Mouse (Mus musculus) kidney, adult 2 months (tissue): ENCODE measurements at regions not wholly inside any gene's neighbourhood (a gene's known extent, or its start where the extent isn't known, plus 50 kb on each side); places are given as distances from the start of the nearest gene placed in this dataset.

Experiments
- DNase-seq: peaks from one replicate; pipeline ENCODE4 v3.0.0; 2021
- H3K27ac ChIP-seq: fragments of 200-500 bp; 2 replicates; pipeline ENCODE4 v1.5.1; 2012; ENCODE audit warnings: low read depth, low read length, control low read depth, inconsistent platforms; ENCODE audit not compliant: insufficient read depth
- H3K27me3 ChIP-seq: fragments of 200-500 bp; replicated peaks from 2 replicates; pipeline ENCODE4 v1.6.1; 2012; ENCODE audit warnings: mild to moderate bottlenecking, moderate library complexity, low read length, inconsistent platforms; ENCODE audit not compliant: control insufficient read depth, insufficient read depth
- H3K36me3 ChIP-seq: fragments of 200-500 bp; 2 replicates; pipeline ENCODE4 v1.6.1; 2012; ENCODE audit warnings: mild to moderate bottlenecking, moderate library complexity, low read length, inconsistent platforms; ENCODE audit not compliant: control insufficient read depth, insufficient read depth
- H3K4me1 ChIP-seq: fragments of 200-500 bp; 2 replicates; pipeline ENCODE4 v1.6.1; 2011; ENCODE audit warnings: low read length; ENCODE audit not compliant: control insufficient read depth, insufficient read depth
- H3K4me3 ChIP-seq: fragments of 200-500 bp; 2 replicates; pipeline ENCODE4 v1.5.1; 2011; ENCODE audit warnings: mild to moderate bottlenecking, low read depth, low read length, control low read depth; ENCODE audit not compliant: insufficient read depth
- CTCF ChIP-seq: fragments of 200-500 bp; conservative IDR thresholded peaks from 2 replicates; pipeline ENCODE4 v1.5.1; 2011; ENCODE audit warnings: low read depth, mild to moderate bottlenecking, control low read depth, low read length, moderate library complexity, mixed read lengths; ENCODE audit not compliant: insufficient read depth, insufficient read length
- POLR2A ChIP-seq: fragments of 200-500 bp; IDR thresholded peaks from one replicate; pipeline ENCODE4 v1.6.1; 2011; ENCODE audit warnings: low read depth, low read length, control low read depth
- WGBS: fragments of 180-500 bp; shearing (Covaris S2); methylation state at CpG from one replicate; pipeline ENCODE4 v1.1.7; 2018; 5-methylcytosine and 5-hydroxymethylcytosine counted together

DNA sequence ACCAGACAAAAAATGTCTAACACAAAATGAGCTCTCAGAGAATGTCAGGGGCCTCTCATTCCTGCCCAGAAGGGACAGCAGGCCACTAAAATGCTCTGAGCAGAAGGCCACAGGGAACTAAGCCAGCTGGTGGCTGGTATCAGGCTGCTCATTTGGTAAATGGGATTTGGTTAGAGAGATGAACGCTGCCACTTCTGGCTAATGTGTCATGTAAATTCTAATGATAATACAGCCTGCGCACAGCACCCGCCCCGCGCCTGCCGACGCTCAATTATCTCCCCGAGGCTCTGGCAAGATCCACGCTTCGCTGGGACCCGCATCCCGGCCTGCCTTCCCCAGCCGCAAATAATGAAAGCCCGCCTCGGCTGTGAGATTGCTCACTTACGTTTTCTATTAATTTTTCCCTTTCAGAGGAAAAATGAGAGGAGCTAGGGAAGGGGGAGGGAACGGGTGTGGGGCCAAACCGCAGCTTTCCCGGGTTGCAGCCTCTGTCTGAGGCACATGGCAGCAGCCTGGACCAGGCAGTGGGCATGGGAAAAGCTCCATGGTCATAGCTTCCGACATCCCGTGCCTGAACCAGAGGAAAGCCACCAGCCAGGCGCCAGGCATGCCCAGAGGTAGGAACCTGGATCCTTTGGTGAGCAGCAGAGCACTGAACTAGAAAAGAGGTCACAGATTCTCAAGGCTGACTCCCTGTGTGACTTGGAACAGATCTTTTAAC lies 92.2 kb upstream of the Csf3r start:
- DNase-seq: no peak
- Histone ChIP-seq H3K36me3 (no peaks in the 10 kb centered on the region), H3K4me3 (no peak overlapping the region), H3K27ac (no peak overlapping the region), H3K4me1 (no peaks in the 10 kb centered on the region), H3K27me3 (no peaks in the 10 kb centered on the region)
- TF ChIP-seq POLR2A: no peak
- no peak for TF ChIP-seq CTCF
- 32% methylated on average over 22 of the region's 22 CpGs for WGBS

DNA sequence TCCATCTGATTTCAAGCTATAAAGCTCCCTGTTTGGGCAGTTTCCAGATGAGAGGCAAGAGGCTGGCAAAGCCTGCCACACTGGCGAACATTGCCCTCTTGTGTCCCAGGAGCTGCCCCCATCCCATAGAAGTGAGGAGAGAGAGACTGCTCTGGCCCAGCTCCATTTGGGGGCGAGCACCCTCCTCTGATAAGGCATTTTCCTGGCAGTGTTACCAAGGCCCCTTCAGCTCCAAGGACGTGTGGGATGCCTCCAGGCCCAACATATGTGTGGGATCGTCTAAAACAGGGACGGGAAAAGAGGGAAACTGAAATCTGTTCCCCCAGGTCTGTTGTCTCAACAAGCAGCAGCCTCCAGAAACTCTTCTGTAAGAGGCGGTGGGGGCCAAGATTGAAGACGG lies 88.0 kb upstream of the Csf3r start:
- no peaks in the 10 kb centered on the region for H3K36me3 ChIP-seq
- H3K4me1 ChIP-seq: no peaks in the 10 kb centered on the region
- no peak overlapping the region for H3K4me3 ChIP-seq
- TF ChIP-seq CTCF: no peak
- TF ChIP-seq POLR2A: no peak
- no peak overlapping the region for H3K27ac ChIP-seq
- H3K27me3 ChIP-seq: no peaks in the 10 kb centered on the region
- DNase-seq: no peak
- 75% methylated on average over 7 of the region's 7 CpGs for WGBS

DNA sequence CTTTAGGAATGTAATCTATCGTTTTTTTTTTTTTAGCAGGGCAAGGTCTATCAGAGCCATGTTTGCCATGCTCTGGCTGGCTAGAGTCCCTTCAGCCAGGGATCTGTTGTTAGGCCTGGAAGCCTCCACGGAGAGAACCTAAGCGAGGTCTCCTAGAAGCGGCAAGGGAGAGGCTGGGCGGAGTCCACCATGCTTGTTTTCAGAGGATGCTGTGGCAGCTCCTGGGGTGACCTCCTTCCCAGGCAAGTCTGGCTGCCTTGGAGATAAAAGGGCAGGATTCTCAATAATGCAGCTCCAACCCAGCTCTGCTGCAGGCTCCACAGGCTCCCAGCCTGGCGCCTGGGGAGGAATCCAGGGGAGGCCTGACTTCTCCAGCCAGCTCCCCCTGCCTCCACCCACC lies 86.2 kb upstream of the Csf3r start:
- Histone ChIP-seq H3K27ac (no peak overlapping the region), H3K27me3 (no peaks in the 10 kb centered on the region), H3K36me3 (no peaks in the 10 kb centered on the region), H3K4me1 (no peaks in the 10 kb centered on the region), H3K4me3 (no peak overlapping the region)
- WGBS: 65% methylated on average over 6 of the region's 6 CpGs
- TF ChIP-seq POLR2A (no peak), CTCF (no peak)
- no peak for DNase-seq

DNA sequence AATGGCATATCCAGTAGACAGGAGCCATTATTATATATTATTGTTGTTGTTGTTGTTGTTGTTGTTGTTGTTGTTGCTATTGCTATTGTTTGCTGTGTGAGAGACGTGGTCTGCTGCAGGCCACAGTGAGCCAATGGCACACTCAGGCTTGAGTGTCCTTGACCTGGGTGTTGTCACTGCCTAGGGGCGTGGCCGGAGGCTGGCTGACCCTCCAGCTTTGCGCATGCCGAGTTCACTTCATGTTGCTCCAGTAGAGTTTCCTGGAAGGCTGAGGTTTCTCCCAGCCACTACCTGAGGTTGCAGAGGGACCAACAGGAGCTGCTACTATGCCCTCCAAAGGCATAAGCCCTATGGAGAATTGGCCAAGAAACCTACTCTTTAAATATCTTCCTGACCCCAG lies 83.1 kb upstream of the Csf3r start:
- H3K27ac ChIP-seq: no peak overlapping the region
- TF ChIP-seq CTCF (no peak), POLR2A (no peak)
- H3K27me3 ChIP-seq: no peaks in the 10 kb centered on the region
- H3K36me3 ChIP-seq: no peaks in the 10 kb centered on the region
- H3K4me1 ChIP-seq: no peaks in the 10 kb centered on the region
- WGBS: 45% methylated on average over 5 of the region's 5 CpGs
- H3K4me3 ChIP-seq: no peak overlapping the region
- no peak for DNase-seq

DNA sequence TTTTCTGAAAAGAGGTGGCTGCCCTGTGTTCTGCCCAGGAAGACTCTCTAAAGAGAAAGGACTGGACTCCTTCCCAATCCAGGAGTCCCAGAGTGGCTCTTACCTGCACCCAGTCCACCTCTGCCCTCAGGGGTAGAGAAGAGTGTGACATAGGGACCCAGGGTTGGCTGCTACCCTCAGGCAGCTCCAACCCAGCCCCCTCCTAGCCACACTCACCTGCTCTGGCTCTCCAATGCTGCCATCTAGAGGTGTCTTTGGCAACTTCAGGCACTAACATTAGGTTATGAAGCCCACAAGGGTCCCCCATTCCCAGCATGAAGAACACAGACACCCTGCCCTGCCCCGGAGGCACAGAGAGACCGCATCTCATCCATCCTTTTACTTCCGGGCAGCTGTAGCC lies 82.4 kb upstream of the Csf3r start:
- no peaks in the 10 kb centered on the region for H3K4me1 ChIP-seq
- no peaks in the 10 kb centered on the region for H3K27me3 ChIP-seq
- 35% methylated on average over 3 of the region's 3 CpGs for WGBS
- H3K27ac ChIP-seq: no peak overlapping the region
- DNase-seq: peak; percentile 7
- no peaks in the 10 kb centered on the region for H3K36me3 ChIP-seq
- peak; percentile 51 for TF ChIP-seq CTCF
- no peak for TF ChIP-seq POLR2A
- H3K4me3 ChIP-seq: no peak overlapping the region

DNA sequence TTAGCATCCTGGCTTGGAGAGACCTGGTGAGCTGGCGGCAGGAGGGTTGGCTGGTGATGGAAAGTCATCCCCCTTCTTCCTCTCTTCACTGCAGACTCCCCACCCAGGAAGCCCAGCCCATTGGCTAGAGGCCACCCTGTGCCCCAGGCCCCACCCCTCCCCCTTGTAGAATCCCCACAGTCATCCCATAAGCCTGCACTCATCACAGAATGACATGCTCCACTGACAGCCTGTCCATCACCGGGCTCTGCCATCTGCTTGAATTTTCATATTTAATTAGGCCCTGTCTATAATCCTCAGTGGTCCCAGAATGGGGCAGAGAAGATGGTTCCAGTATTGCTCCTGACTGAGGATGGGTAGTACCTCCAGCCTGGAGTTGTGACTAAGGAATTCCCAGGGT lies 79.3 kb upstream of the Csf3r start:
- TF ChIP-seq CTCF (no peak), POLR2A (no peak)
- WGBS: 69% methylated on average over 2 of the region's 2 CpGs
- no peaks in the 10 kb centered on the region for H3K36me3 ChIP-seq
- H3K27me3 ChIP-seq: no peaks in the 10 kb centered on the region
- no peaks in the 10 kb centered on the region for H3K4me1 ChIP-seq
- no peak for DNase-seq
- H3K4me3 ChIP-seq: no peak overlapping the region
- no peak overlapping the region for H3K27ac ChIP-seq

DNA sequence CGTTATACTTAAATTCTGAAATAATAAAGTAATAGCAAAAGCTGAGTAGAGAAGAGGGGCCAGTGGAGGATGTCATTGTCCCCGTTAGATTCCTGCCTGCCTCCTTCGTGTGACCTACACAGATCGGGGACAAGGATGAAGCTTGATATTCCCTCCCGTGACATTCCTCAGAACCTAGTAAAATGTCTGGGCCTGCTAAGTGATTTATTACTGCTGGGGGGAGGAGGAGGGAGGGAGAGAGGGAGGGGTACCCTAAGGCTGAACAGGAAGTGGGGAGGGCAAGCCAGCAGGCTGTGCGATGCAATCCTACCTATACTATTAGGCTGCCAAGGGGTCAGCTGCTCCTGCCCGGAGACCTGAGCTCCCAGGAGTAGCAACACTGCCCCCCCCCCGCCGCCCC lies 64.9 kb upstream of the Csf3r start:
- no peaks in the 10 kb centered on the region for H3K4me1 ChIP-seq
- H3K4me3 ChIP-seq: no peak overlapping the region
- 12% methylated on average over 9 of the region's 9 CpGs for WGBS
- H3K36me3 ChIP-seq: no peaks in the 10 kb centered on the region
- no peak for DNase-seq
- no peak overlapping the region for H3K27ac ChIP-seq
- H3K27me3 ChIP-seq: no peaks in the 10 kb centered on the region
- TF ChIP-seq CTCF: no peak
- TF ChIP-seq POLR2A: no peak
